Mouse (Mus musculus) embryonic facial prominence, embryonic 11.5 days (tissue): ENCODE measurements around the gene Rfwd3. TPM values are rescaled to one million over a fixed set of nuclear protein-coding genes. Genes with fewer than 3 reads are reported as not detected.

Source experiments
- ATAC-seq: fragments of 200-750 bp; cut with Nextera tagmentation; replicated peaks from 2 replicates; pipeline ENCODE4 v1.8.0; 2017; ENCODE audit warnings: low read depth; ENCODE audit not compliant: insufficient number of reproducible peaks, low FRiP score, low TSS enrichment
- DNase-seq: peaks from one replicate; pipeline ENCODE4 v3.0.0-alpha.2; 2015; ENCODE audit warnings: low spot score
- H3K27ac ChIP-seq: fragments of 300-500 bp; sonication (generic); replicated peaks from 2 replicates; pipeline ENCODE4 v1.5.1; 2014; ENCODE audit warnings: mild to moderate bottlenecking, low read depth, low read length, control low read depth
- H3K27me3 ChIP-seq: fragments of 300-500 bp; sonication (generic); 2 replicates; pipeline ENCODE4 v1.6.1; 2014; ENCODE audit warnings: mild to moderate bottlenecking, low read length, moderate library complexity, mixed read lengths; ENCODE audit not compliant: control insufficient read depth, insufficient read depth
- H3K36me3 ChIP-seq: fragments of 300-500 bp; sonication (generic); replicated peaks from 2 replicates; pipeline ENCODE4 v1.6.1; 2014; ENCODE audit warnings: low read depth, mild to moderate bottlenecking, low read length, moderate library complexity, mixed read lengths; ENCODE audit not compliant: control insufficient read depth, insufficient read depth
- H3K4me1 ChIP-seq: fragments of 300-500 bp; sonication (generic); 2 replicates; pipeline ENCODE4 v1.6.1; 2014; ENCODE audit warnings: low read length, mixed read lengths; ENCODE audit not compliant: control insufficient read depth, insufficient read depth
- H3K4me2 ChIP-seq: fragments of 300-500 bp; sonication (generic); 2 replicates; pipeline ENCODE4 v1.6.1; 2014; ENCODE audit warnings: low read depth, mild to moderate bottlenecking, control low read depth, low read length, moderate library complexity
- H3K4me3 ChIP-seq: fragments of 300-500 bp; sonication (generic); 2 replicates; pipeline ENCODE4 v1.5.1; 2014; ENCODE audit warnings: low read depth, low read length, control low read depth
- H3K9ac ChIP-seq: fragments of 300-500 bp; sonication (generic); replicated peaks from 2 replicates; pipeline ENCODE4 v1.6.1; 2014; ENCODE audit warnings: mild to moderate bottlenecking, control low read depth, low read length
- H3K9me3 ChIP-seq: fragments of 300-500 bp; sonication (generic); replicated peaks from 2 replicates; pipeline ENCODE4 v1.6.1; 2016; ENCODE audit warnings: mild to moderate bottlenecking, low read length, inconsistent platforms, mixed read lengths; ENCODE audit not compliant: control insufficient read depth
- WGBS: fragments of 180-500 bp; shearing (Covaris S2); extraction: QIAGEN DNeasy Blood & Tissue Kit; methylation state at CpG from one replicate; pipeline ENCODE4 v1.1.7; 2014; 5-methylcytosine and 5-hydroxymethylcytosine counted together
- polyA plus RNA-seq: library from polyadenylated mRNA; unstranded; fragments of >200 nt; fragmentation: Nextera tagmentation; extraction: Ambion mirVana; gene quantifications from 2 replicates; pipeline ENCODE4 v1.2.1, GENCODE M21; 2014

Rfwd3 gene
- polyA plus RNA-seq, 1 experiment from 2014 or later = 96.7 TPM

DNA sequence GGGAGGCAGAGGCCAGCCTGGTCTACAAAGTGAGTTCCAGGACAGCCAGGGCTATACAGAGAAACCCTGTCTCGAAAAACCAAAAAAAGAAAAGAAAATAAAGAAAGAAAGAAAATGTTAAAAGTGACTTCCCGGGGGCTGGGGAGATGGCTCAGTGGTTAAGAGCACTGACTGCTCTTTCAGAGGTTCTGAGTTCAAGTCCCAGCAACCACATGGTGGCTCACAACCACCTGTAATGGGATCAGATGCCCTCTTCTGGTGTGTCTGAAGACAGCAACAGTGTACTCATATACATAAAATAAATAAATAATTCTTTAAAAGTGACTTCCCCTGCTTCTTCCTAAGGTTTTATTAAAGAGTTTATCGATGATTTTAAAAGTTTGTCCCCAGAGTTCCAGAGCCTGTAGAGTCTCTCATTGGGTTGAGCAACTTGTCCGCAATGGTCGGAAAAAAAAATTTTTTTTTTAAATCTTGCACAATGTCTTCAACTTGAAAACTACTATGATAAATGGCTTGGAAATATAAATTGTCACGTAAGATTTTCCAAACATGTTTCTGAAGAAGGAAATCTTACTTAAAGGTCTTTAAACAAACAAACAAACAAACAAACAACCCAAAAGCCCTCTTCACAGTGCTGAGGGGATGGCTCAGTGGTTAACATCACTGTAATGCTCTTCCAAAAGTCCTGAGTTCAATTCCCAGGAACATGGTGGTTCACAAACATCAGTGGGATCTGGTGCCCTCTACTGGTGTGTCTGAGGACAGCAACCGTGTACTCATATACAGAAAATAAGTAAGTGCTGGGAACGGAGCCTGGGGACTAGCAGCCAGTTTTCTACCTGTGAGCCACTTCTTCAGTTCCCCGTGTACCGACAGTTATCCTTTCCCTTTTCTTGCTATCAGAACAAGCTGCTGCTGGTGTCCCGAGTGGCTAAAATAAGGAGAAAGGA is 850 bp upstream of the Rfwd3 start:
- DNase-seq (peak; percentile 10), ATAC-seq (no peak)
- Histone ChIP-seq H3K4me2 (peak overlapping the region; percentile 30), H3K27me3 (no peaks in the 10 kb centered on the region), H3K9me3 (no peaks in the 10 kb centered on the region), H3K4me1 (no peaks in the 10 kb centered on the region), H3K4me3 (peak overlapping the region; percentile 26; the same call in 1 of the 2 replicates), H3K36me3 (no peaks in the 10 kb centered on the region; the same call in none of the 2 replicates), H3K27ac (peak overlapping the region; percentile 65), H3K9ac (peak overlapping the region; percentile 47)
- WGBS = 68% methylated on average over 11 of the region's 11 CpGs

DNA sequence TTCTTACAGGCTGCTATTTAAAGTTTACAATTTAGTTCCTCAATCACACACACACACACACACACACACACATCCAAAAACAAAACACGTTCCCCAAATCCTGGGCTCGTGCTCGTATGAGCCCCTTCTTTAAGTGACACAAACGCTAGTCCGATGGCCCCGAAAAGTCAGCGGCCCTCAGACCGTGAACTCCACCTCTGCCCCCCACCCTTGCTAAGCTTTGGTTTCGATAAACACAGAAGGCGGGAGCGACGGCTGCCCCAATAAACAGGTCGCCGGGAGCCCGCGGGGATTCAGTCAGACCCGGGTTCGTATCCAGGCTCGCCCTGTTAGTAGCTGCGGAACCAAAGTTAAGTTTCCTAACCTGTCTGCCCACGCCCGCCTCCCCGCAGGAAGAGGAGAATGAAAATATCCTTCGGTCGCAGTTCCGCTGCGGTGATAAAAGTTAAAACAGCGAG is 630 bp downstream of the Rfwd3 start:
- Histone ChIP-seq H3K9ac (peak overlapping the region; percentile 95), H3K4me2 (peak overlapping the region; percentile 57), H3K4me3 (peak overlapping the region; percentile 91), H3K4me1 (no peaks in the 10 kb centered on the region), H3K36me3 (peaks cover 4% of the 10 kb centered on the region), H3K27me3 (no peaks in the 10 kb centered on the region), H3K27ac (peak overlapping the region; percentile 87), H3K9me3 (no peaks in the 10 kb centered on the region)
- ATAC-seq (no peak), DNase-seq (peak; percentile 58)
- WGBS = under 1% methylated on average over 28 of the region's 28 CpGs

DNA sequence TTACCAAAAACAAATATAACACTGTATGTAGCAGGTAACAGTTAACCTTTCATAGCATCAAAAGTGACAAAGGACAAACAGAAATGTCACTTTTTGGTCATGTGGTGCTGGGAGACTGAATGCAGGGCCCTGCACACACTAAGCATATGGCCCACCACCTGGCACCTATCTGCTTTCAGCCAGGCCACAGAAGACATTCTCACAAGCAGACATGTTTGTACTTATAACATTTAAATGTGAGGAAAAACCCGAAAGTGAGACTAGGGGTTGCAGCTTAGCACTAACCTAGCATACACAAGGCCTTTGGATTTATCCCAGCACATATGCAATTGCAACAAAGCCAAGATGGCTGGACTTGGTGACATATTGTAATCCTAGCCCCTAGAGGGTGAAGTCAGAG is 2.0 kb downstream of the Rfwd3 start:
- 84% methylated on average over 1 of the region's 1 CpGs for WGBS

DNA sequence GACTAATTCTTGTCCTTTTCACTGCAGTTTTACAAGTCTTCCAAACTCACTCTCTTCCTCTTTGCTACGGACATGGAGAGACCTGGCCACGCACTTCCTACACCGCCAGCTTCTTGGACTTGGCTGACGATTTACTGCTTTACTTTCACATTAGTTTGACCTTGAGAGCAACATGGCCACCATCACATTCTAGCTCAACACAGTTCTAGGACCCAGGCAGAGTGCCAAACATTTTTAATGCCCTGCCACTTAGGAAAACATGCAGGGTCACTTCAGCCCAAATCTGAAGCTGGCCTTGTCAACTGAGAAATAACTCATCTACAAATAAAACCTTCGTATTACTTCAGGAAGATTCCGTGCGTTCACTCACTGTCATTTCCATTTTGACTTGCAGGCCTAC is 8.3 kb downstream of the Rfwd3 start:
- H3K27me3 ChIP-seq = no peaks in the 10 kb centered on the region
- no peak overlapping the region for H3K4me2 ChIP-seq
- H3K27ac ChIP-seq = no peak overlapping the region
- no peak overlapping the region for H3K4me3 ChIP-seq
- DNase-seq = no peak
- H3K36me3 ChIP-seq = peaks cover 4% of the 10 kb centered on the region
- ATAC-seq = no peak
- H3K4me1 ChIP-seq = no peaks in the 10 kb centered on the region
- WGBS = 96% methylated on average over 7 of the region's 7 CpGs
- H3K9me3 ChIP-seq = no peaks in the 10 kb centered on the region
- no peak overlapping the region for H3K9ac ChIP-seq

More for the DNA sequence above, 2.0 kb downstream of the Rfwd3 start:
- Histone ChIP-seq H3K27me3 (no peaks in the 10 kb centered on the region), H3K27ac (no peak overlapping the region), H3K9me3 (no peaks in the 10 kb centered on the region), H3K36me3 (peaks cover 4% of the 10 kb centered on the region), H3K4me2 (no peak overlapping the region), H3K4me1 (no peaks in the 10 kb centered on the region), H3K9ac (no peak overlapping the region), H3K4me3 (no peak overlapping the region)
- DNase-seq (no peak), ATAC-seq (no peak)

DNA sequence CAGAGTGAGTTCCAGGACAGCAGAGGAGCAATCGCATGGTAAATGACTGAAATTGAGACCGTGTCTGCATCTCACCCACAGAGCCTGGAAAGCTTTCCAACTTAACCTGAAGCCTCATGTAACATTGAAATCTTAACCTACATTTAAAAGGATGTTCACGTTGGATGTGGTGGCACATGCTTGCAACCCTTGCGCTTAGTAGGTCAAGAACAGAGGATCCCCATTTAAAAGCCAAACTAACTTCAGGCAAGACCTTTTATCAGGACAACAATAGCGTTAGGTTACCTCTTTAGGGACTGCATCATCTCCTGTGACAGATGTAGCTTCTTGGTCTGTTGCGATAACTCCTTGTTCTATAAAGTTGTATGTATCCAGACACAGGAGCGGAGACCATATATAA is 9.4 kb downstream of the Rfwd3 start:
- Histone ChIP-seq H3K9ac (no peak overlapping the region), H3K36me3 (peaks cover 9% of the 10 kb centered on the region), H3K4me3 (no peak overlapping the region), H3K27me3 (no peaks in the 10 kb centered on the region), H3K4me2 (no peak overlapping the region), H3K4me1 (no peaks in the 10 kb centered on the region), H3K9me3 (no peaks in the 10 kb centered on the region), H3K27ac (no peak overlapping the region)
- no peak for ATAC-seq
- no peak for DNase-seq
- 96% methylated on average over 7 of the region's 7 CpGs for WGBS

DNA sequence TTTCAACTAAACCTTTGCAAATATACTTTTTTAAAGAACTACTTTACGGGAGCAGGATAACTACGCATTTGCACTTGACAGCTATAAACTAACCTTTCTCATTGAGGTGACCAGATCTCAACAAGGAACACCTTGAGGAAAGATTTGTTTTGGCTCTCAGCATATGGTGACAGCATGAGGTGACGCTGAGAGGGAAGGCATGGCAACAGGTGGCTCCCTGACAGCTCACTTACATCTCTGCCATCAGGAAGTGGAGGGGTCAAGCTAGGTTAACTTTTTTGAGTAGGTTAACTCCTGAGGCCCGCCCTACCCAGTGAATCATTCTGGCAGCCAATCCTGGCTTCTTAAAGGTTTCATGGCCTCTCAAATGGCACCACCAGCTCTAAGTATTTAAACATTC is 14.4 kb downstream of the Rfwd3 start:
- ATAC-seq (no peak), DNase-seq (no peak)
- no peak overlapping the region for H3K4me2 ChIP-seq
- no peaks in the 10 kb centered on the region for H3K9me3 ChIP-seq
- no peak overlapping the region for H3K4me3 ChIP-seq
- H3K4me1 ChIP-seq = no peaks in the 10 kb centered on the region
- H3K36me3 ChIP-seq = peaks cover 14% of the 10 kb centered on the region
- WGBS = 91% methylated on average over 4 of the region's 4 CpGs
- H3K27me3 ChIP-seq = no peaks in the 10 kb centered on the region
- no peak overlapping the region for H3K9ac ChIP-seq
- H3K27ac ChIP-seq = no peak overlapping the region

DNA sequence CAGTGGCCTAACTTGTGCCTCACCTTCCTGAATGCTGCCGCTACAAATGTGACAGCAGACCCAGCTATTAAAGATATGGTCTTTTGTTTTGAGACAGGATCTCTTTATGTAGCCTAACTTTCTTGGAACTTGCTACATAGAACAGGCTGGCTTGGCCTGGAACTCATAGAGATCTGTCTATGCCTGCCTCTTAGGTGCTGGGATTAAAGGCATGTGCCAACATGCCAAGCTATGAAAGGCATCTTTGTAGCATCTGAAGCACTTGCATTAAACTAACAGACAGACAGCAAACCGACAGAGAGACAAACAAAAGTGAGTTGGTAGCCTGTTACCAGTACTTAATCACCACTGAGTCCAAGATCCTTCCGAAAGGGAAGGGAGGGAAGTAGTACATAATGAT is 17.9 kb downstream of the Rfwd3 start:
- no peak overlapping the region for H3K9ac ChIP-seq
- peak; percentile 14 for DNase-seq
- no peak overlapping the region for H3K27ac ChIP-seq
- no peaks in the 10 kb centered on the region for H3K27me3 ChIP-seq
- H3K4me3 ChIP-seq = no peak overlapping the region
- no peak overlapping the region for H3K4me2 ChIP-seq
- ATAC-seq = no peak
- peaks cover 19% of the 10 kb centered on the region for H3K36me3 ChIP-seq
- H3K9me3 ChIP-seq = no peaks in the 10 kb centered on the region
- no peaks in the 10 kb centered on the region for H3K4me1 ChIP-seq
- WGBS = 91% methylated on average over 3 of the region's 3 CpGs

DNA sequence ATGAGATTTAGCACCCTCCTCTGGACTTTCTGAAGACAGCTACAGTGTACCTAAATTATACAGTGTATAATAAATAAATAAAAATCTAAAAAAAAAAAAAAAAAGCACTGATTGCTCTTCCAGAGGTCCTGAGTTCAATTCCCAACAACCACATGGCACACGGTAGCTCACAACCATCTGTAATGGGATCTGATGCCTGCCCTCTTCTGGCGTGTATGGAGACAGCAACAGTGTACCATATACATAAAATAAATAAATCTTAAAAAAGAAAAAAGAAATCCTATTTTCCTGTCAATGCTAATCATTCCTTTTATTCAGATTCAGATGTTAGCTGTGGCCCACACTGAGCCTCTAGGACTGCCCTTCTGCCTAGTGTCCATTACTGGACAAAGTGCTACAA is 31.7 kb downstream of the Rfwd3 start:
- DNase-seq = no peak
- 65% methylated on average over 2 of the region's 2 CpGs for WGBS
- no peak overlapping the region for H3K4me2 ChIP-seq
- no peaks in the 10 kb centered on the region for H3K4me1 ChIP-seq
- no peak overlapping the region for H3K9ac ChIP-seq
- H3K36me3 ChIP-seq = no peaks in the 10 kb centered on the region; the same call in 1 of the 2 replicates
- H3K27me3 ChIP-seq = no peaks in the 10 kb centered on the region
- H3K4me3 ChIP-seq = no peak overlapping the region
- no peaks in the 10 kb centered on the region for H3K9me3 ChIP-seq
- no peak for ATAC-seq
- no peak overlapping the region for H3K27ac ChIP-seq
